Mouse (Mus musculus): ENCODE measurements around the gene Prkn. TPM values are rescaled to one million over a fixed set of nuclear protein-coding genes. Genes with fewer than 3 reads are reported as not detected.

Gene Prkn
- total RNA-seq, 2 experiments from 2014 or later, result 8.7 to 9.2 TPM

DNA sequence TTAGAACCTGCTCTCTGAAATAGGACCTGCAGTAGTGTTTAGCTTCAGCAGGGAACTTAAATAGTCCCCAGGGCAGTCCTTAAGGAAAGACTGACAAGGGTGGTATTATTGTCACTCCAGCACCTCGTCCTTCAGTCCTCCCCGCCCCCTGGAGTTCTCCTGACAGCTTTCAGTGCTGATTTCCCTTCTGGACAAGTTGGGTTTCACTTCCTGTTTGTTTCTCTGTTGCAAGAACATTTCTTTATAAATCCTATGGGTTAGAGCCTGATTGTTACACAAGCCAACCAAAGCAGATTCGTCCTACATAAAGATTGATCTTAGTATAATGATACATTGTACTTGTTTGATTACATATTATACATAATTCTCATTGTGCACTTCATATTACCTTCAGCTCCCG is 142.0 kb downstream of the Prkn start:
- intact Hi-C loops (cut with DNase I), result no loop called here
- no peak for DNase-seq (ENCODE audit: low spot score)

GRCm38 (mm10) chr17:10987040-10987439 is 146.9 kb downstream of the Prkn start:
- intact Hi-C loops (cut with DNase I), result no loop called here
- no peak for DNase-seq (ENCODE audit: low spot score)

DNA sequence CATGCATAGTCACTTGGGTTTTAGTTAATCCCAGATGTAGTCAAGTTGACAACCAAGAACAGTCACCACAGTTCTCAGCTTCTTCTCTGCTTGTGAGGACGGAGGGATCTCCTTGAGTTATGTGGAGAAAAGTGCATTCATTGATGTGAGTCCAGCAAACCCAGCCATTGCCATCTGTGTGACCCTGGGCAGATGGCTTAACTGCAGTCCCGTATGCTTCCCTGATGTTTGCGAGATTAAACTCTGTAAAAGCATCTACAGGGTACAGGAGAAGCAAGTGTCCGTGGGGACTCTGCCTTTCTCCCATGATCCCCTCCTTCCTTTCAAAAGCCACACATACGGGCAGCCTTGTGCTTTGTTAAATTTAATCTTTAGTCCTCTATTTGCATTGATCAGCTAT is 157.1 kb downstream of the Prkn start:
- no peak for DNase-seq (ENCODE audit: low spot score)
- intact Hi-C loops (cut with DNase I), result no loop called here

GRCm38 (mm10) chr17:11023371-11023770 is 183.2 kb downstream of the Prkn start:
- intact Hi-C loops (cut with DNase I), result no loop called here
- DNase-seq (ENCODE audit: low spot score), result no peak

DNA sequence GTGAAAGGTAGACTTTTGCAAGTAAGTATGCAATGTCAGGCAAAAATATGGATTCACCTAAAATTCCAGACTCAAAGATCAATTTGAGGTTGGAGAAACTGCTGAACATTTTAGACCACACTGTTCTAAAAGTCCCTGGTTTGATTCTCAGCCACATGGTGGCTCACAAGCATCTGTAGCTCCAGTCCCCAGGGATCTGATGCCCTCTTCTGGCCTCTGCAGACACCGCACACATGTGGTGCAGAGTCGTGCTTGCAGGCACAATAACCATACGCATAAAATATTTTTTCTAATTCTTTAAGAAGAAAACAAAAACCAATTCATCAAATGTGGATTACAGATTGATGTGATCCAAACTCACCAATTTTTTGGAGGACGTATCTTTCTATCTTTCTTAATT is 189.2 kb downstream of the Prkn start:
- intact Hi-C loops (cut with DNase I), result no loop called here
- no peak for DNase-seq (ENCODE audit: low spot score)

GRCm38 (mm10) chr17:11030936-11031335 is 190.8 kb downstream of the Prkn start:
- DNase-seq (ENCODE audit: low spot score), result no peak
- intact Hi-C loops (cut with DNase I), result no loop called here

GRCm38 (mm10) chr17:11032366-11032765 is 192.2 kb downstream of the Prkn start:
- DNase-seq (ENCODE audit: low spot score), result no peak
- intact Hi-C loops (cut with DNase I), result no loop called here

DNA sequence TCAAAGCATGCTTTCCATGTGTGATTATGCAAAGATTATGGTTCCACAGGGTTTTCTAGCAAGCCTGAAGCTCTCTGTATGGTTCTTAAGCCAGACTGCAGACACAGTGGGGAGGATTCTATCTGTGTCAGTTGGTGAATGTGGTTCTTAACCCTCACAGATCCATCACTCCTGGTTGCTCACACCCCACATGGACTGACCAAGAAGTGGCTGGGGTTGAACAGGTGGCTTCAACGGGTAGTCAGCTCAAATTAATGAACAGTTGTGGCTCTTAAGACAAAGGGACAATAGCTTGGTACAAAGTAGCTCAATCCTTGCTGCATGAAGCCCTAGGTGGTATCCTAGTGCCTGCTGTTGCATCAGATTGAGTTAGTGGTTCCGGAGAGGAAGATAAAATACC is 193.4 kb downstream of the Prkn start:
- intact Hi-C loops (cut with DNase I), result no loop called here

GRCm38 (mm10) chr17:11038272-11038671 is 198.1 kb downstream of the Prkn start:
- no peak for DNase-seq (ENCODE audit: low spot score)
- intact Hi-C loops (cut with DNase I), result no loop called here

More for the DNA sequence above, 193.4 kb downstream of the Prkn start:
- no peak for DNase-seq (ENCODE audit: low spot score)

GRCm38 (mm10) chr17:11058986-11059385 is 218.8 kb downstream of the Prkn start:
- DNase-seq (ENCODE audit: low spot score), result no peak
- intact Hi-C loops (cut with DNase I), result no loop called here

DNA sequence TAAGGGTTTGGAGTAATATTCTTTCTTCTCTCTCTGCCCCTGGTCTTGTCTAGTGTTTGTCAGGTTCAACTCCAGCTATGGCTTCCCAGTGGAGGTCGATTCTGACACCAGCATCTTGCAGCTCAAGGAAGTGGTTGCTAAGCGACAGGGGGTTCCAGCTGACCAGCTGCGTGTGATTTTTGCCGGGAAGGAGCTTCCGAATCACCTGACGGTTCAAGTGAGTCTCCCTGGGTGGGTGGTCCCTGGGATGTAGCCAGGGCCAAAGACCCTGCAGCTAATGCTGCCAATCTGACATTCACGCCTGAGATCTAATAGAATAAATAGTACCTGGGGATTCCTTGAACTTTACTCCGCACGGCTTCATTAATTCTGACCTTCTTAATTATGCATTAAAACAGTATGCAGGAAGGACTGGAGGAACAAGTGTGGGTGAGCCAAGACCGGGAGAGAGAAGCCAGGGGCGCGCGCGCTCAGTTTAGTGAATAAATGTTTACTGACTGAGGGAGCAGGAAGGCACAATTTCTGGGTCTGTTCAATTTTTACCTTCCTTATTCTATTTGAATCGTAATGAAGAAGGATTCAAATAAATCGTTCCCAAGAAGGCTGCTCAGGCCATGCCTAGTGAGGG is 227.0 kb downstream of the Prkn start:
- intact Hi-C loops (cut with DNase I), result loop anchor here (5.0 to 10.0 kb wide), 2 partner anchors 532 to 1900 kb away; no protein-coding TSS in a partner anchor
- DNase-seq (ENCODE audit: low spot score), result no peak

- DNase-seq (ENCODE audit: low spot score), result peak; percentile 40
- intact Hi-C loops (cut with DNase I), result loop anchor here (5.0 to 10.0 kb wide), 2 partner anchors 533 to 1901 kb away; no protein-coding TSS in a partner anchor
These were observed 227.7 kb downstream of the Prkn start for GRCm38 (mm10) chr17:11067704-11068475.

DNA sequence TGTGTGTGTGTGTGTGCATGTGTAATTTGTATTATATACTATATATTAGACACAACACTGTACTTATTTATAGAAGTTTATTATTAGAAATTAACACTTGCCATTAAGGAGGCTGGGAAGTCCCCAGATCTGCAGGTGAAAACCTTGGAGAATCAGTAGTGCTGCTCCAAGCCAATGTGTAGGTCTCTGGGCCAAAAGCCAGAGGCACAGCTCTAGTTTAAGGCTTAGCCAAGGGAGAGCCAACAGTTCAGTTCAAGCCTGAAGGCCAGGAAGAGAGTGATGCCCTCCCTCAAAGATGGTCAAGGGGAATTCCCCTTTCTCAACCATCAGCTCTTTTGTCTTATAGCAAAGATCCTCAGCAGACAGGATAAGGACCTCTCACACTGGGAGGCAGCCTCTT is 230.8 kb downstream of the Prkn start:
- intact Hi-C loops (cut with DNase I), result no loop called here
- no peak for DNase-seq (ENCODE audit: low spot score)

GRCm38 (mm10) chr17:11076319-11076903 is 236.2 kb downstream of the Prkn start:
- no peak for DNase-seq (ENCODE audit: low spot score)
- intact Hi-C loops (cut with DNase I), result no loop called here

- DNase-seq (ENCODE audit: low spot score), result no peak
- intact Hi-C loops (cut with DNase I), result no loop called here
These were observed 246.3 kb downstream of the Prkn start for GRCm38 (mm10) chr17:11086492-11086891.

DNA sequence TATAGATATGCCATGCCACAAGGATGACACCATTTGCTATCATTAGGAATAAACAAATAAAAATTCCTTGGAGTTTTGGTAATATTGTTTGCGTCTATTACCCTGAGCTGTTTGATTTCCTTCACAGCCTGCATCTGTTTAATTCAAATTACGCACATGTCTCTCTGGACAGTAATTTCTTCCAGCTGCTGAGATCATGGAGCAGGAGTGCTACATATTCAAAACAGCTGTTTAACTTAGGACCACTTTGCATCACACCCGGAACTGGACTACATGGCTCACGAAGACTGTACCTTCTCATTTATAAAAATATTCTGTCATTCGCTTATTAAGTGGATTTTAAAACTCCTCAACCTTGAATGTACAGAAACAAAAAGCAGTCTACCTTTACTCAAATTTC is 246.9 kb downstream of the Prkn start:
- no peak for DNase-seq (ENCODE audit: low spot score)
- intact Hi-C loops (cut with DNase I), result no loop called here

- no peak for DNase-seq (ENCODE audit: low spot score)
- intact Hi-C loops (cut with DNase I), result no loop called here
These were observed 247.6 kb downstream of the Prkn start for GRCm38 (mm10) chr17:11087823-11088222.

DNA sequence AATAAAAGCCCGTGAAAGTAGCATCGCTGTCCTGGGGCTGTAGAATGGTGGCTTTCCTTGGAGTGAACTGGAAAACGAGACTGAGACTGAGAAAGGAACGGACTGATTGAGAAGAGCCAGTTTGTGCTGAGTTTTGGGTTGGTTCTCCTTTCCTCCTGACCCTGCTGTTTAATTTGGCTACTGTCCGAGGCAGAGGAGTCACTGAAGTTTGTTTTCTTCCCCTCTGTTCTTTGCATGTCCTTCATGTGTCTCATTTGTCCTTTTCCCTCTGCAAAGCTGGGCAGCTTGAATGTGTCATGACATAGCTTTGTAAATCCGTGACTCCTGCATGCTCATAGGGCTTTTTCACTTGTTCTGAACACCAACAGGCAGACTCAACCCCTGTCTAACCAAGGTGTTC is 249.2 kb downstream of the Prkn start:
- intact Hi-C loops (cut with DNase I), result no loop called here
- no peak for DNase-seq (ENCODE audit: low spot score)

GRCm38 (mm10) chr17:11092900-11093299 is 252.7 kb downstream of the Prkn start:
- DNase-seq (ENCODE audit: low spot score), result peak; percentile 51
- intact Hi-C loops (cut with DNase I), result no loop called here

DNA sequence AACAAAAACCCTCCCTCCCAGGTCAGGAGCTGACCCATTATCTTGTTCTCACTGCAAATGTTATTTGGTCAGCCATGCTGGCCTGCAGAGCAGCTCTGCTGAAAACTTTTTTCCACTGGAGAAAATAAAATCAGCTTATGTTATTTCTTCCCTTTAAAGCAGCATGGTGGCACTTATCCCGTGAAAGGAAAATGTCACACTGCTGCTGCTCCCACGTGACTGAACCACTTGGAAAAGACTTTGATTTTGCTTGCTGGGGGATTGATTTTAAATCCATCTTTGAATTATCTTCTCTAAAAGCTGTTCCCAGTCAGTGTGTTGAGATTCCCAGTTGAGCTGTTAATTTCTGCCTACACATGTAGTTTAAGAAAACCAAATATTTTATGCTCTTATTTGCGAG is 253.1 kb downstream of the Prkn start:
- intact Hi-C loops (cut with DNase I), result no loop called here
- DNase-seq (ENCODE audit: low spot score), result no peak

DNA sequence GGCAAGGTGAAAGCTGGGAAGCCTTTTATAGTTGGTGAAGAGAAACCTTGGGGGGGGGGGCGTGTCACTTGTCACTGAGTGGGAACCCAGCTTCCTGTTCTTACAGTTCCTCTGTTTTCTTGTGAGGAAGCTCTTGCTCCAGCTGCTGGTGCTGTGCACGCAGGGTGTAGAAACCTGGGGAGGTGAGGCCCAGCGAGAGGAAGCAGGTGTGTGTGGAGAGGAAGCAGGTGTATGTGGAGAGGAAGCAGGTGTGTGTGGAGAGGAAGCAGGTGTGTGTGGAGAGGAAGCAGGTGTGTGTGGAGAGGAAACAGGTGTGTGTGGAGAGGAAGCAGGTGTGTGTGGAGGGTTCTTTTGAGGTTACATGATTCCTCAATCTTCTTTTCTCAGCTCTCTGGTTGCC is 266.8 kb downstream of the Prkn start:
- DNase-seq (ENCODE audit: low spot score), result no peak
- intact Hi-C loops (cut with DNase I), result no loop called here

Measured in heart, postnatal 25 days (tissue).